Mouse (Mus musculus) liver, embryonic 15.5 days (tissue): Measurements from ENCODE around the gene Dynll1. TPM values are rescaled to one million over a fixed set of nuclear protein-coding genes. Genes with fewer than 3 reads are reported as not detected.

Experiments used
- ATAC-seq: fragments of 200-750 bp; cut with Nextera tagmentation; 2 replicates; pipeline ENCODE4 v1.8.0; 2017; ENCODE audit warnings: moderate number of reproducible peaks, mild to moderate bottlenecking, moderate library complexity; ENCODE audit not compliant: insufficient read depth
- H3K27ac ChIP-seq: fragments of 300-500 bp; sonication (generic); replicated peaks from 2 replicates; pipeline ENCODE4 v1.5.1; 2015; ENCODE audit warnings: mild to moderate bottlenecking, inconsistent platforms
- H3K27me3 ChIP-seq: fragments of 300-500 bp; sonication (generic); 2 replicates; pipeline ENCODE4 v1.6.1; 2015; ENCODE audit warnings: mild to moderate bottlenecking, inconsistent platforms
- H3K36me3 ChIP-seq: fragments of 300-500 bp; sonication (generic); replicated peaks from 2 replicates; pipeline ENCODE4 v1.6.1; 2015; ENCODE audit warnings: moderate library complexity, mild to moderate bottlenecking, inconsistent platforms
- H3K4me1 ChIP-seq: fragments of 300-500 bp; sonication (generic); replicated peaks from 2 replicates; pipeline ENCODE4 v1.6.1; 2015; ENCODE audit warnings: inconsistent platforms
- H3K4me2 ChIP-seq: fragments of 300-500 bp; sonication (generic); 2 replicates; pipeline ENCODE4 v1.6.1; 2015; ENCODE audit warnings: moderate library complexity, mild to moderate bottlenecking, inconsistent platforms
- H3K4me3 ChIP-seq: fragments of 300-500 bp; sonication (generic); replicated peaks from 2 replicates; pipeline ENCODE4 v1.5.1; 2015; ENCODE audit warnings: mild to moderate bottlenecking, inconsistent platforms
- H3K9ac ChIP-seq: fragments of 300-500 bp; sonication (generic); 2 replicates; pipeline ENCODE4 v1.6.1; 2015; ENCODE audit warnings: moderate library complexity, mild to moderate bottlenecking, inconsistent platforms
- H3K9me3 ChIP-seq: fragments of 300-500 bp; sonication (generic); replicated peaks from 2 replicates; pipeline ENCODE4 v1.6.1; 2016; ENCODE audit warnings: inconsistent platforms
- WGBS: fragments of 180-500 bp; shearing (Covaris S2); methylation state at CpG from one replicate; pipeline ENCODE4 v1.1.7; 2015; ENCODE audit warnings: mixed read lengths; ENCODE audit not compliant: insufficient replicate concordance; 5-methylcytosine and 5-hydroxymethylcytosine counted together
- polyA plus RNA-seq: library from polyadenylated mRNA; unstranded; fragments of >200 nt; fragmentation: Nextera tagmentation; extraction: Ambion mirVana; gene quantifications from 2 replicates; pipeline ENCODE4 v1.2.1, GENCODE M21; 2015

Gene Dynll1
- 525 and 554 TPM in 2 replicates for polyA plus RNA-seq

- ATAC-seq = peak; percentile 96
- peaks cover 53% of the 10 kb centered on the region for H3K4me1 ChIP-seq
- H3K9ac ChIP-seq = peak within 1 kb of the TSS; percentile 93
- 1% methylated on average over 65 of the region's 66 CpGs for WGBS
- H3K27me3 ChIP-seq = no peaks in the 10 kb centered on the region
- peak within 1 kb of the TSS; percentile 95 for H3K4me3 ChIP-seq
- peak within 1 kb of the TSS; percentile 98 for H3K4me2 ChIP-seq
- H3K9me3 ChIP-seq = no peaks in the 10 kb centered on the region
- peak within 1 kb of the TSS; percentile 94 for H3K27ac ChIP-seq
- H3K36me3 ChIP-seq = peaks cover 33% of the 10 kb centered on the region
Measured at GRCm38 (mm10) chr5:115300792-115301614, at the start of gene Dynll1. Dynll1 (minus strand) TSS chr5:115300999.

- peak; percentile 58 for ATAC-seq
- Histone ChIP-seq H3K9me3 (no peaks in the 10 kb centered on the region), H3K27ac (peak overlapping the region; percentile 81), H3K9ac (peak overlapping the region; percentile 59), H3K4me3 (peak overlapping the region; percentile 96), H3K27me3 (no peaks in the 10 kb centered on the region), H3K4me2 (peak overlapping the region; percentile 78), H3K36me3 (peaks cover 29% of the 10 kb centered on the region), H3K4me1 (peaks cover 33% of the 10 kb centered on the region)
- WGBS = under 1% methylated on average over 18 of the region's 18 CpGs
Measured at GRCm38 (mm10) chr5:115349225-115349555, 48.4 kb upstream of the Dynll1 start.

GRCm38 (mm10) chr5:115348546-115349224, 47.9 kb upstream of the Dynll1 start, which contains the start of gene Cox6a1:
Cox6a1 (minus strand) TSS chr5:115348981.
- H3K36me3 ChIP-seq = peaks cover 34% of the 10 kb centered on the region
- WGBS = under 1% methylated on average over 74 of the region's 74 CpGs
- ATAC-seq = peak; percentile 90
- no peaks in the 10 kb centered on the region for H3K9me3 ChIP-seq
- peak within 1 kb of the TSS; percentile 96 for H3K4me3 ChIP-seq
- peak within 1 kb of the TSS; percentile 82 for H3K9ac ChIP-seq
- H3K27me3 ChIP-seq = no peaks in the 10 kb centered on the region
- peak within 1 kb of the TSS; percentile 78 for H3K4me2 ChIP-seq
- H3K4me1 ChIP-seq = peaks cover 33% of the 10 kb centered on the region
- peak within 1 kb of the TSS; percentile 81 for H3K27ac ChIP-seq

GRCm38 (mm10) chr5:115347564-115347963, 46.8 kb upstream of the Dynll1 start:
- Histone ChIP-seq H3K27ac (peak overlapping the region; percentile 75), H3K4me2 (peak overlapping the region; percentile 78), H3K36me3 (peaks cover 45% of the 10 kb centered on the region), H3K9me3 (no peaks in the 10 kb centered on the region), H3K9ac (peak overlapping the region; percentile 82), H3K4me1 (peaks cover 37% of the 10 kb centered on the region), H3K27me3 (no peaks in the 10 kb centered on the region), H3K4me3 (peak overlapping the region; percentile 96)
- peak; percentile 53 for ATAC-seq
- WGBS = under 1% methylated on average over 5 of the region's 5 CpGs

GRCm38 (mm10) chr5:115341314-115342165, 40.7 kb upstream of the Dynll1 start:
- Histone ChIP-seq H3K27me3 (no peaks in the 10 kb centered on the region), H3K4me1 (peaks cover 56% of the 10 kb centered on the region), H3K4me2 (peak overlapping the region; percentile 84), H3K9me3 (no peaks in the 10 kb centered on the region), H3K9ac (peak overlapping the region; percentile 89), H3K36me3 (peaks cover 57% of the 10 kb centered on the region), H3K4me3 (peak overlapping the region; percentile 88), H3K27ac (peak overlapping the region; percentile 89)
- ATAC-seq = peak; percentile 50
- WGBS = 6% methylated on average over 36 of the region's 36 CpGs

GRCm38 (mm10) chr5:115340577-115341313, 39.9 kb upstream of the Dynll1 start, which contains the start of the genes Gatc and Triap1:
Gatc (minus strand) TSS chr5:115341178.
Triap1 (plus strand) TSS chr5:115341225.
- Histone ChIP-seq H3K4me1 (peaks cover 56% of the 10 kb centered on the region), H3K9ac (peak within 1 kb of the TSS; percentile 89), H3K4me2 (peak within 1 kb of the TSS; percentile 84), H3K27ac (peak within 1 kb of the TSS; percentile 89), H3K27me3 (no peaks in the 10 kb centered on the region), H3K4me3 (peak within 1 kb of the TSS; percentile 88), H3K9me3 (no peaks in the 10 kb centered on the region), H3K36me3 (peaks cover 57% of the 10 kb centered on the region)
- WGBS = under 1% methylated on average over 62 of the region's 62 CpGs
- ATAC-seq = peak; percentile 91

GRCm38 (mm10) chr5:115340007-115340406, 39.2 kb upstream of the Dynll1 start:
- 9% methylated on average over 7 of the region's 7 CpGs for WGBS
- Histone ChIP-seq H3K4me1 (peaks cover 62% of the 10 kb centered on the region), H3K4me3 (peak overlapping the region; percentile 88), H3K4me2 (peak overlapping the region; percentile 84), H3K9me3 (no peaks in the 10 kb centered on the region), H3K36me3 (peaks cover 57% of the 10 kb centered on the region), H3K27me3 (no peaks in the 10 kb centered on the region), H3K27ac (peak overlapping the region; percentile 89; the same call in 1 of the 2 replicates), H3K9ac (peak overlapping the region; percentile 89)
- no peak for ATAC-seq

- Histone ChIP-seq H3K4me2 (peak overlapping the region; percentile 54), H3K27ac (peak overlapping the region; percentile 89), H3K36me3 (peaks cover 86% of the 10 kb centered on the region), H3K27me3 (no peaks in the 10 kb centered on the region), H3K9ac (peak overlapping the region; percentile 38), H3K9me3 (no peaks in the 10 kb centered on the region), H3K4me1 (peaks cover 91% of the 10 kb centered on the region), H3K4me3 (peak overlapping the region; percentile 19)
- WGBS = 13% methylated on average over 3 of the region's 3 CpGs
- peak; percentile 95 for ATAC-seq
Measured at GRCm38 (mm10) chr5:115333626-115334025, 32.8 kb upstream of the Dynll1 start.

- Histone ChIP-seq H3K9ac (no peak overlapping the region; the same call in 1 of the 2 replicates), H3K27me3 (no peaks in the 10 kb centered on the region), H3K27ac (peak overlapping the region; percentile 46; the same call in 1 of the 2 replicates), H3K4me2 (no peak overlapping the region), H3K36me3 (peaks cover 68% of the 10 kb centered on the region), H3K4me1 (peaks cover 86% of the 10 kb centered on the region), H3K9me3 (no peaks in the 10 kb centered on the region), H3K4me3 (no peak overlapping the region)
- no peak for ATAC-seq
- 72% methylated on average over 9 of the region's 9 CpGs for WGBS
Measured at GRCm38 (mm10) chr5:115330955-115331354, 30.2 kb upstream of the Dynll1 start.
